Mouse (Mus musculus): Measurements from ENCODE around the gene Slc17a9. TPM values are rescaled to one million over a fixed set of nuclear protein-coding genes. Genes with fewer than 3 reads are reported as not detected.

Slc17a9 gene
- total RNA-seq (2021) = under 1 TPM; 0.44 to 0.50 TPM

- intact Hi-C loops (cut with DNase I) = no loop called here
- no peak for DNase-seq
These were observed at the start of gene Slc17a9 for GRCm38 (mm10) chr2:180724585-180725413. TSS of gene Slc17a9 (plus strand) at chr2:180725263.

- intact Hi-C loops (cut with DNase I) = no loop called here
- DNase-seq = no peak
These were observed 48.4 kb upstream of the Slc17a9 start for GRCm38 (mm10) chr2:180676706-180677105.

- intact Hi-C loops (cut with DNase I) = no loop called here
- peak; percentile 54 for DNase-seq
These were observed 46.4 kb upstream of the Slc17a9 start for GRCm38 (mm10) chr2:180678609-180679140.

GRCm38 (mm10) chr2:180681225-180681624, 43.8 kb upstream of the Slc17a9 start:
- no peak for DNase-seq
- intact Hi-C loops (cut with DNase I) = no loop called here

- DNase-seq = no peak
- intact Hi-C loops (cut with DNase I) = no loop called here
These were observed 41.5 kb upstream of the Slc17a9 start for GRCm38 (mm10) chr2:180683524-180683923.

GRCm38 (mm10) chr2:180684031-180684430, 41.0 kb upstream of the Slc17a9 start:
- intact Hi-C loops (cut with DNase I) = no loop called here
- DNase-seq = no peak

GRCm38 (mm10) chr2:180689841-180690240, 35.2 kb upstream of the Slc17a9 start:
- no peak for DNase-seq
- intact Hi-C loops (cut with DNase I) = no loop called here

- intact Hi-C loops (cut with DNase I) = no loop called here
- peak; percentile 20 for DNase-seq
These were observed 32.4 kb upstream of the Slc17a9 start for GRCm38 (mm10) chr2:180692630-180693029.

- intact Hi-C loops (cut with DNase I) = no loop called here
These were observed 29.9 kb upstream of the Slc17a9 start for GRCm38 (mm10) chr2:180695176-180695575.

GRCm38 (mm10) chr2:180700457-180700856, 24.6 kb upstream of the Slc17a9 start:
- DNase-seq = no peak
- intact Hi-C loops (cut with DNase I) = no loop called here

More at GRCm38 (mm10) chr2:180695176-180695575, 29.9 kb upstream of the Slc17a9 start:
- no peak for DNase-seq

- DNase-seq = no peak
- intact Hi-C loops (cut with DNase I) = no loop called here
These were observed 23.9 kb upstream of the Slc17a9 start for GRCm38 (mm10) chr2:180701053-180701766.

- intact Hi-C loops (cut with DNase I) = no loop called here
These were observed 23.1 kb upstream of the Slc17a9 start for GRCm38 (mm10) chr2:180701767-180702621.

GRCm38 (mm10) chr2:180702701-180703149, 22.3 kb upstream of the Slc17a9 start:
- intact Hi-C loops (cut with DNase I) = no loop called here
- DNase-seq = no peak

More at GRCm38 (mm10) chr2:180701767-180702621, 23.1 kb upstream of the Slc17a9 start:
- peak; percentile 95 for DNase-seq

GRCm38 (mm10) chr2:180703175-180703574, 21.9 kb upstream of the Slc17a9 start:
- intact Hi-C loops (cut with DNase I) = no loop called here
- no peak for DNase-seq

GRCm38 (mm10) chr2:180703645-180704359, 21.3 kb upstream of the Slc17a9 start:
- no peak for DNase-seq

GRCm38 (mm10) chr2:180704591-180704990, 20.5 kb upstream of the Slc17a9 start:
- intact Hi-C loops (cut with DNase I) = no loop called here

More at GRCm38 (mm10) chr2:180703645-180704359, 21.3 kb upstream of the Slc17a9 start:
- intact Hi-C loops (cut with DNase I) = no loop called here

GRCm38 (mm10) chr2:180705066-180705465, 20.0 kb upstream of the Slc17a9 start:
- intact Hi-C loops (cut with DNase I) = no loop called here
- DNase-seq = no peak

More at GRCm38 (mm10) chr2:180704591-180704990, 20.5 kb upstream of the Slc17a9 start:
- DNase-seq = no peak

- DNase-seq = no peak
- intact Hi-C loops (cut with DNase I) = no loop called here
These were observed 19.1 kb upstream of the Slc17a9 start for GRCm38 (mm10) chr2:180705975-180706374.

GRCm38 (mm10) chr2:180709023-180709922, 15.8 kb upstream of the Slc17a9 start:
- no peak for DNase-seq
- intact Hi-C loops (cut with DNase I) = no loop called here

Measured in left cerebral cortex, postnatal 4 days (tissue).